Mouse (Mus musculus): ENCODE data around the gene Fyco1. TPM values are rescaled to one million over a fixed set of nuclear protein-coding genes. Genes with fewer than 3 reads are reported as not detected.

Gene Fyco1
- 7.3 and 12.1 TPM in 2 replicates for polyA plus RNA-seq (2014; fragmentation: Nextera tagmentation; extraction: Ambion mirVana)

DNA sequence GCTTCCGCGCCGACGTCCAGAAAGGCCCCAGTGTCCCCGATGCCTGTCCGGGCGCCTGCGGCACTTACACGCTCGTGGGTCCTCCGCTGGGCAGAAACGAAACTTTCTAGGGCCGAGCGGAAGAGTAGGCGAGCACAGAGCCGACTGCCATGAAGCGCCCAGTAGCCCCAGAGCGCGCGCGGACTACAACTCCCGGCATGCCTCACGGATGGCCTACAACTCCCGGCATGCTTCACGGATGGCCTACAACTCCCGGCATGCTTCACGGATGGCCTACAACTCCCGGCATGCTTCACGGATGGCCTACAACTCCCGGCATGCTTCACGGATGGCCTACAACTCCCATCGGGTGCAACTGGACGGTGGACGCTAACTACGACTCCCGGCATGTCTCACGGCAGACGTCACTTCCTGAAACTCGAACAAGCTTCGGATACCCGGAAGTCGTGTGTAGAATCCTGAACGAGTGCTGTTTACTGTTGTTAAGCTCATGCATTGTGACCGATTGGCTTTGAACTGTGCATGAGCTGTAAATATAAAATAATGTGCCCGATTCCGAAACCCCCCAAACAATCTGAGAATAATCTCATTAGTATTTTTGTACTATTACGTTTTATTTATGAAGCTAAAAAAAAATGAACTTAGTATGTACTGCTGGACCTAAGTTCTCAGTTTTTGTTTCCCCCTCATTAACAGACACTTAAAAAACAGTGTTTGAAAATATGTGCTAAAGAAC lies at the start of gene Fyco1:
Fyco1 (minus strand) TSS at position 187 of the 736 bp plus-strand sequence.
- Histone ChIP-seq H3K4me3 (ENCODE audit: low read depth, low read length) (peak within 1 kb of the TSS; percentile 69), H3K4me2 (ENCODE audit: low read depth, severe bottlenecking) (peak within 1 kb of the TSS; percentile 65), H3K4me1 (ENCODE audit: control insufficient read depth, insufficient read depth, low read length) (0 out of 2 replicates have a peak, but pooled peaks cover 5% of the 10 kb centered on the region), H3K9me3 (ENCODE audit: control insufficient read depth, low read length) (no peaks in the 10 kb centered on the region), H3K36me3 (ENCODE audit: control insufficient read depth, insufficient read depth, low read length) (no peaks in the 10 kb centered on the region), H3K27ac (replicated peaks; ENCODE audit: low read depth, low read length) (peak within 1 kb of the TSS; percentile 59; the same call in 1 of the 2 replicates), H3K27me3 (ENCODE audit: control insufficient read depth, insufficient read depth, low read length) (no peaks in the 10 kb centered on the region), H3K9ac (ENCODE audit: low read length) (peak within 1 kb of the TSS; percentile 72)
- WGBS, result under 1% methylated on average over 47 of the region's 47 CpGs
- peak; percentile 89 for DNase-seq (ENCODE audit: low spot score)
- peak; percentile 97 for ATAC-seq (ENCODE audit: insufficient number of reproducible peaks, low FRiP score, low TSS enrichment, low read depth)

DNA sequence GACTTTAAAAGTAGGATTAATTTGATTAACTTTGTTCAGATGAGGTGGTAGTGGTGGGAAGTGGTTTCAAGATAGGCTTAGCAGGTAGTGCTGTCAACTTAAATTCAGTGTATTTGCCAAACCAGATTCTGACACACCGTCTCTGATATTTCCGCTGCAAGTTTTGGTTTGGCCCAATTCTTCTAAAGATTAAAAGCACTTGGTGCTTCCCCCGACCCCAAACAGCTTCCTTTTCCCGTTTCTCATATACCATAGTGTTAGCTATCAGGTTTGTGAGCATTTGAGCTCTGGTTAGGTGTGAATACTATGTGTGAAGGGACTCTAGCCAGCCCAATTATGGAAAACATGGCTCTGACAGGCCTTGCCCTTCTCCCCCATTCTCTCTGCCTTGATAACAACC lies 20.4 kb upstream of the Fyco1 start:
- Histone ChIP-seq H3K36me3 (ENCODE audit: control insufficient read depth, insufficient read depth, low read length) (no peaks in the 10 kb centered on the region), H3K4me2 (ENCODE audit: low read depth, severe bottlenecking) (no peak overlapping the region), H3K4me1 (ENCODE audit: control insufficient read depth, insufficient read depth, low read length) (no peaks in the 10 kb centered on the region), H3K27ac (replicated peaks; ENCODE audit: low read depth, low read length) (no peak overlapping the region), H3K9ac (ENCODE audit: low read length) (no peak overlapping the region), H3K27me3 (ENCODE audit: control insufficient read depth, insufficient read depth, low read length) (no peaks in the 10 kb centered on the region), H3K4me3 (ENCODE audit: low read depth, low read length) (no peak overlapping the region), H3K9me3 (ENCODE audit: control insufficient read depth, low read length) (no peaks in the 10 kb centered on the region)
- no peak for DNase-seq (ENCODE audit: low spot score)
- WGBS, result 73% methylated on average over 4 of the region's 4 CpGs
- ATAC-seq (ENCODE audit: insufficient number of reproducible peaks, low FRiP score, low TSS enrichment, low read depth), result no peak

DNA sequence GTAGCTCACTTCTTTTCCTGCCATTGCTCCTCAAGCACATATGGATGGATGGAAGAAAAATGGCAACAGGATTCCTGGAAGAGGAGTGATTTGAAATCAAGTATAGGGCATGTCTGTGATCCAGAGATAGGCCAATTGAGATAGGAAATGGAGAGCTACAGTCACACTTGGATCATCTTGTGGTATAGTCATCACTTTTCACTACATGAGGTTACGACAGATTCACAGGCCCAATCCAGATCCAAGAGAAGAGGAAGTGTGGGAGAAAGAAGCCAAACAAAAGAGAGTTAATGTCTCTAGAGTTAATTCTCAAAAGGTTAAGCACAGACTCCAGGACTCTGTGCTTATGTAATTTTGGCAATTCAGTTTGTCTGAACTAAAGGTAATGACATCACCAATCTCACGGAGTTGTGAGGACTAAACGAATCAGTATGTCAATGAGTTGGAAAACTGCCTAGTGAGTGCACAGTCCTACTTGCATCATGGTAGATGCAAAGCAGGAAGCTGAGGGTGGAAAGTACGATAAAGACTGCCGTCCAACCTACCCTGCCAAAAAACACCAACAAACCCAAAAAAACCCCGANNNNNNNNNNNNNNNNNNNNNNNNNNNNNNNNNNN lies 17.6 kb upstream of the Fyco1 start:
- Histone ChIP-seq H3K36me3 (ENCODE audit: control insufficient read depth, insufficient read depth, low read length) (no peaks in the 10 kb centered on the region), H3K9me3 (ENCODE audit: control insufficient read depth, low read length) (no peaks in the 10 kb centered on the region), H3K4me3 (ENCODE audit: low read depth, low read length) (no peak overlapping the region), H3K4me2 (ENCODE audit: low read depth, severe bottlenecking) (no peak overlapping the region), H3K9ac (ENCODE audit: low read length) (no peak overlapping the region), H3K27ac (replicated peaks; ENCODE audit: low read depth, low read length) (no peak overlapping the region), H3K27me3 (ENCODE audit: control insufficient read depth, insufficient read depth, low read length) (no peaks in the 10 kb centered on the region), H3K4me1 (ENCODE audit: control insufficient read depth, insufficient read depth, low read length) (no peaks in the 10 kb centered on the region)
- no peak for DNase-seq (ENCODE audit: low spot score)
- ATAC-seq (ENCODE audit: insufficient number of reproducible peaks, low FRiP score, low TSS enrichment, low read depth), result no peak
- WGBS, result 91% methylated on average over 3 of the region's 6 CpGs

DNA sequence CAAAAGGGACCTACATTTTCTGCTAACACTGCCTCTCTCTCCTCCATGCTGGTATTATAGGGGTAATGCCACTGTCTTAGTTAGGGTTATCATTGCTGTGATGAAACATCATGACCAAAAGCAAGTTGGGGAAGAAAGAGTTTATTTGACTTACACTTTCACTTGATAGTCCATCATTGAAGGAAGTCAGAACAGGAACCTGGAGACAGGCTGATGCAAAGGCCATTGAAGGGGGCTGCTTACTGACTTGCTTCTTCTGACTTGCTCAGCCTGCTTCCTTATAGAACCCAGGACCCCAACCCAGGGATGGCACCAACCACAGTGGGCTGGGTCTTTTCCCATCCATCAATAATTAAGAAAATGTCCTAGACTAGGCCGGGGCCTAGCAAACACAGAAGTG lies 11.9 kb upstream of the Fyco1 start:
- DNase-seq (ENCODE audit: low spot score) (no peak), ATAC-seq (ENCODE audit: insufficient number of reproducible peaks, low FRiP score, low TSS enrichment, low read depth) (no peak)
- Histone ChIP-seq H3K9me3 (ENCODE audit: control insufficient read depth, low read length) (no peaks in the 10 kb centered on the region), H3K9ac (ENCODE audit: low read length) (no peak overlapping the region), H3K36me3 (ENCODE audit: control insufficient read depth, insufficient read depth, low read length) (no peaks in the 10 kb centered on the region), H3K4me3 (ENCODE audit: low read depth, low read length) (no peak overlapping the region), H3K4me2 (ENCODE audit: low read depth, severe bottlenecking) (no peak overlapping the region), H3K27ac (replicated peaks; ENCODE audit: low read depth, low read length) (no peak overlapping the region), H3K4me1 (ENCODE audit: control insufficient read depth, insufficient read depth, low read length) (no peaks in the 10 kb centered on the region), H3K27me3 (ENCODE audit: control insufficient read depth, insufficient read depth, low read length) (no peaks in the 10 kb centered on the region)
- 97% methylated on average over 1 of the region's 1 CpGs for WGBS

DNA sequence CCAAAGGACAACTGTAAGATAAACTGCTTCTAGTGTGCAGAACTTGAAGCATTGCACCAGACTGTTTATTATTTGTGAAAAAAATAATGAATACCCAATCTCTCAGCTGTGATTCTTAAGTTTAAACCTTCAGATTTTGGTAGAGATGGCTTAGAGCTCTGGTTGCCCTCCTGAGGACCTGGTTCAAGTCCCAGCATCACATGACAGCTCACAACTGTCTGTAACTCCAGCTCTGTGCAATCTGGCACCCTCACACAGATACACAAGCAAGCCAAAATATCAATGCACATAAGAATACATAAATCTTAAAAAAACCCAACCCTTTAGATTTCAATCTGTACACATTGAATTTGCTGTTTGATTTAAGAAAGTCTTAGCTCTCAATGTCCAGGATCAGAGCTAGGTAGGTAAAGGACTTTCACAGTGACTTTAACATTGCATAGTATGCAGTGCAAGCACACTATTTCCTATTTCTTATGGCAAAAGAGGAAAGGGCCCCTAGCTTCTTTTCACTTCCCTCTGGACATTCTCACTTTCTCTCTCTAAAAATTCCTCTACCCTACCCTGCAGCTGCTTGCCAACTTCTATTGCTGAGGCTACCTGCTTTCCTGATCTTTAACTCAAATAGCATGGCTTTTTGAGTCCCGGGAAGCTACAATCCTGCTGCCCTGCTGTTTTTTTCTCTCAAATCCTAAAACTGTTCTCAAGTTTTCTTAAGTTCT lies 11.4 kb upstream of the Fyco1 start:
- no peak overlapping the region for H3K9ac ChIP-seq (ENCODE audit: low read length)
- H3K4me1 ChIP-seq (ENCODE audit: control insufficient read depth, insufficient read depth, low read length), result no peaks in the 10 kb centered on the region
- 80% methylated on average over 1 of the region's 1 CpGs for WGBS
- no peaks in the 10 kb centered on the region for H3K9me3 ChIP-seq (ENCODE audit: control insufficient read depth, low read length)
- H3K27ac ChIP-seq (replicated peaks; ENCODE audit: low read depth, low read length), result no peak overlapping the region
- DNase-seq (ENCODE audit: low spot score) (no peak), ATAC-seq (ENCODE audit: insufficient number of reproducible peaks, low FRiP score, low TSS enrichment, low read depth) (no peak)
- no peak overlapping the region for H3K4me2 ChIP-seq (ENCODE audit: low read depth, severe bottlenecking)
- H3K4me3 ChIP-seq (ENCODE audit: low read depth, low read length), result no peak overlapping the region
- no peaks in the 10 kb centered on the region for H3K36me3 ChIP-seq (ENCODE audit: control insufficient read depth, insufficient read depth, low read length)
- no peaks in the 10 kb centered on the region for H3K27me3 ChIP-seq (ENCODE audit: control insufficient read depth, insufficient read depth, low read length)

DNA sequence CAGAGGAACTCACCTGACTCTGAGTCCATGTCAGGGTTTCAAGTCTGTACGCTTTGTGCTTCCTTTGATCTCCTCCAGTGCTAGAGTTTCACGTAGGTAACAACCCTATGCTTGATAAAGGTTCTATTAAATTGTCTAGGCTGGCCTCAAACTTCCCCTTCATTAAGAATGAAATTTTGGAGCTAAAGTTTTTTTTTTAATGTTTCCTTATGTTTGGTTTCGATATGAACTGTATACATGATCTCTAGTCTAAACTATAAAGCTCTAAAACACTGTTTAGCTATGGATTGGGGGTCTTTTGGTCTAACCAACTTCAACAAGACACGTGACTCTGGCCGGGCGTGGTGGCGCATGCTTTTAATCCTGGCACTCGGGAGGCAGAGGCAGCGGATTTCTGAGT lies 10.2 kb upstream of the Fyco1 start, which contains the start of gene Xcr1:
Xcr1 (minus strand) TSS at position 101 of the 400 bp plus-strand sequence.
- Histone ChIP-seq H3K4me1 (ENCODE audit: control insufficient read depth, insufficient read depth, low read length) (no peaks in the 10 kb centered on the region), H3K27ac (replicated peaks; ENCODE audit: low read depth, low read length) (no peak within 1 kb of the TSS), H3K9me3 (ENCODE audit: control insufficient read depth, low read length) (no peaks in the 10 kb centered on the region), H3K9ac (ENCODE audit: low read length) (no peak within 1 kb of the TSS), H3K4me3 (ENCODE audit: low read depth, low read length) (no peak within 1 kb of the TSS), H3K27me3 (ENCODE audit: control insufficient read depth, insufficient read depth, low read length) (no peaks in the 10 kb centered on the region), H3K36me3 (ENCODE audit: control insufficient read depth, insufficient read depth, low read length) (no peaks in the 10 kb centered on the region), H3K4me2 (ENCODE audit: low read depth, severe bottlenecking) (no peak within 1 kb of the TSS)
- 86% methylated on average over 9 of the region's 9 CpGs for WGBS
- ATAC-seq (ENCODE audit: insufficient number of reproducible peaks, low FRiP score, low TSS enrichment, low read depth) (no peak), DNase-seq (ENCODE audit: low spot score) (no peak)

DNA sequence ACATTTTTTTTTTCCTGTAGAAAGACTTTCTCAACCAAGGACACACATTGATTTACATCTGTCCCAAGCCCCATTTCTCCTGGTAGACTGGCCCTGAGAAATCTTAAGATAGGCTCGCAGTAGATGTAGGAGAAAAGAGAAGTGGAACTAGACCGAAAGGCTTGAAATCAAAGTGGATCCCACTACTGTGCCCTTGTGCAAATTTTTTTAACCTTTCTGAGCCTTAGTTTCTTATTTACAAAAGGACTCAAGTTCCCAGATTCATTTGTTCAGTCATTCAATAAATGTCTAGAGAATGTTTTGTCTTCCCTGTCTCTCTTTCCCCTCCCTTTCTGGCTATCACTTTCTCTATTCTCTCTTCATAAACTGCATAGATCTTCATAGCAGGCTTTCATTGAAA lies 5.1 kb upstream of the Fyco1 start:
- no peak overlapping the region for H3K4me2 ChIP-seq (ENCODE audit: low read depth, severe bottlenecking)
- H3K9me3 ChIP-seq (ENCODE audit: control insufficient read depth, low read length), result no peaks in the 10 kb centered on the region
- H3K4me3 ChIP-seq (ENCODE audit: low read depth, low read length), result no peak overlapping the region
- ATAC-seq (ENCODE audit: insufficient number of reproducible peaks, low FRiP score, low TSS enrichment, low read depth), result no peak
- H3K4me1 ChIP-seq (ENCODE audit: control insufficient read depth, insufficient read depth, low read length), result 0 out of 2 replicates have a peak, but pooled peaks cover 2% of the 10 kb centered on the region
- no peaks in the 10 kb centered on the region for H3K36me3 ChIP-seq (ENCODE audit: control insufficient read depth, insufficient read depth, low read length)
- H3K27me3 ChIP-seq (ENCODE audit: control insufficient read depth, insufficient read depth, low read length), result no peaks in the 10 kb centered on the region
- WGBS, result 84% methylated on average over 2 of the region's 2 CpGs
- no peak for DNase-seq (ENCODE audit: low spot score)
- no peak overlapping the region for H3K9ac ChIP-seq (ENCODE audit: low read length)
- no peak overlapping the region for H3K27ac ChIP-seq (replicated peaks; ENCODE audit: low read depth, low read length)

Measured in limb, embryonic 11.5 days (tissue).